Mouse (Mus musculus): ENCODE measurements around the gene Zc3h12d. TPM values are rescaled to one million over a fixed set of nuclear protein-coding genes. Genes with fewer than 3 reads are reported as not detected.

Gene Zc3h12d
- polyA plus RNA-seq, 1 experiment from 2014 or later = 0.11 TPM

DNA sequence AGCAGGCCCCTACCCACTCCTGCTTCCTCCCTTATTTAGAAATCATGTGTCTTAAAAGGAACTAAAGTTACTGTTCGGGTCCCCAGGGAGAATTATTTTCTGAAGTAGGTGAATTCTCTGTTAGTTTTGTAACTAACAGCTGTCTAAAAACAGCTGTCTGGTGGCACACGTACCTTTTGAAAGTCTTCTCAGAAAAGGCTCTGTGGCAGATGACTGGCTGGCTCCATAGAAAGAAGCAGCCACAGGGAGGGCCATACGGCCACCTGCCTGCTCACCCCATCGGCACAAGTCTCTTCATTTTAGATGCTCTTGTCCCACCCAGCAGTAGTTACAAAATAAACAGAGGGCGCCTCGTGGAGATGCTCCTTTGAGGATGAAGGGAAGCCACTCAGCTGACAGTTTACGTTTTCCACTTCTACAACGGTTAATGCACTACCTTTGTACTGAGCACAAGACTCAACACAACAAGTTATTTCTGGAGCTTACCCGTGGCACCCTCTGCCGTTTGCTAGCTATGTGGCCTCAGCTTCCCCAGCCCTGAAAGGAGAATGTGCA lies 2.5 kb downstream of the Zc3h12d start:
- H3K9me3 ChIP-seq (ENCODE audit: control insufficient read depth, low read length) = no peaks in the 10 kb centered on the region
- ATAC-seq (ENCODE audit: low read depth) (no peak), DNase-seq (ENCODE audit: low spot score) (no peak)
- no peak overlapping the region for H3K4me2 ChIP-seq (ENCODE audit: low read depth, low read length)
- H3K36me3 ChIP-seq (ENCODE audit: control insufficient read depth, insufficient read depth, low read length) = no peaks in the 10 kb centered on the region
- H3K4me1 ChIP-seq (ENCODE audit: control insufficient read depth, insufficient read depth, low read length) = peaks cover 8% of the 10 kb centered on the region; the same call in 1 of the 2 replicates
- no peak overlapping the region for H3K9ac ChIP-seq (ENCODE audit: low read depth, low read length)
- H3K27ac ChIP-seq (replicated peaks; ENCODE audit: low read depth, low read length) = no peak overlapping the region
- no peak overlapping the region for H3K4me3 ChIP-seq (ENCODE audit: low read depth, low read length)
- 66% methylated on average over 10 of the region's 10 CpGs for WGBS
- H3K27me3 ChIP-seq (replicated peaks; ENCODE audit: control insufficient read depth, insufficient read depth, low read length) = no peaks in the 10 kb centered on the region

DNA sequence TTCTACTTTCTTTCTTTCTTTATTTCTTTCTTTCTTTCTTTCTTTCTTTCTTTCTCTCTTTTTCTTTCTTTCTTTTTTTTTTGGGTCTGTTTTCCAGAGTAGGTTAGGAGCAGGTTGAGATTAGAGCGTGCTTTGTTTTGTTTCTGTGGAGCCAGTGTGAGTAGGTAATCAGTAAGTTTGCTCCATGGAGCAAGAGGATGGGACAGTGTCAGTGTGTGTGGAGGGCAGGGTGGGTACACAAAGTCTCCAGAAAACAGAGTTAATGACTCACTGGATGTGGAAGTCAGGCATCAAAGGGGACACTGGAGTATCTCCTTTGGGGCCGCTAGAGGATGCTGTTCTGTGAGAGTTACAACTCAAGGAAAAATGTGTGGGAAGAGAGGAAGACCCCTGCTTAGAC lies 4.6 kb downstream of the Zc3h12d start:
- Histone ChIP-seq H3K9me3 (ENCODE audit: control insufficient read depth, low read length) (no peaks in the 10 kb centered on the region), H3K4me2 (ENCODE audit: low read depth, low read length) (no peak overlapping the region), H3K9ac (ENCODE audit: low read depth, low read length) (no peak overlapping the region), H3K27ac (replicated peaks; ENCODE audit: low read depth, low read length) (no peak overlapping the region), H3K4me3 (ENCODE audit: low read depth, low read length) (no peak overlapping the region), H3K4me1 (ENCODE audit: control insufficient read depth, insufficient read depth, low read length) (peaks cover 6% of the 10 kb centered on the region; the same call in 1 of the 2 replicates), H3K27me3 (replicated peaks; ENCODE audit: control insufficient read depth, insufficient read depth, low read length) (no peaks in the 10 kb centered on the region), H3K36me3 (ENCODE audit: control insufficient read depth, insufficient read depth, low read length) (no peaks in the 10 kb centered on the region)
- 76% methylated on average over 2 of the region's 2 CpGs for WGBS
- ATAC-seq (ENCODE audit: low read depth) (no peak), DNase-seq (ENCODE audit: low spot score) (no peak)

DNA sequence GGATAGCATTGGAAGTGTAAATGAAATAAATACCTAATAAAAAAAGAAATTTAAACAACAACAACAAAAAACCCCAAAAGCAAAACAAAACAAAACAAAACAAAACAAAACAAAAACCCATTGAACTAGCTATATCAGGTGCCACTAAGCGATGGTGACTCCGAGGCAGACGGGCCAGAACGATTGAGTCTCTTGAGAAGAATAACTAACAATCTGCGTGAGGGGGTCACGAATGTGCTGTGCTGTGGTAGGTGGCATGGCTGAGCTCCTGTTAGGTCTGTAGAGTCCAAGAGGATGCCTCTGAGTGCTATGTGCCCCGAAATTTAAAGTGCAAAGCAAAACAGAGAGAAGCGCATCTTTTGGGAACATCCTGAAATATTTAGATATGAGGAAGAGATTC lies 5.2 kb downstream of the Zc3h12d start:
- peaks cover under 1% of the 10 kb centered on the region; the same call in 1 of the 2 replicates for H3K4me1 ChIP-seq (ENCODE audit: control insufficient read depth, insufficient read depth, low read length)
- H3K27ac ChIP-seq (replicated peaks; ENCODE audit: low read depth, low read length) = no peak overlapping the region
- no peak overlapping the region for H3K9ac ChIP-seq (ENCODE audit: low read depth, low read length)
- H3K4me3 ChIP-seq (ENCODE audit: low read depth, low read length) = no peak overlapping the region
- no peaks in the 10 kb centered on the region for H3K9me3 ChIP-seq (ENCODE audit: control insufficient read depth, low read length)
- H3K4me2 ChIP-seq (ENCODE audit: low read depth, low read length) = no peak overlapping the region
- DNase-seq (ENCODE audit: low spot score) (no peak), ATAC-seq (ENCODE audit: low read depth) (no peak)
- 88% methylated on average over 8 of the region's 8 CpGs for WGBS
- no peaks in the 10 kb centered on the region for H3K27me3 ChIP-seq (replicated peaks; ENCODE audit: control insufficient read depth, insufficient read depth, low read length)
- no peaks in the 10 kb centered on the region for H3K36me3 ChIP-seq (ENCODE audit: control insufficient read depth, insufficient read depth, low read length)

DNA sequence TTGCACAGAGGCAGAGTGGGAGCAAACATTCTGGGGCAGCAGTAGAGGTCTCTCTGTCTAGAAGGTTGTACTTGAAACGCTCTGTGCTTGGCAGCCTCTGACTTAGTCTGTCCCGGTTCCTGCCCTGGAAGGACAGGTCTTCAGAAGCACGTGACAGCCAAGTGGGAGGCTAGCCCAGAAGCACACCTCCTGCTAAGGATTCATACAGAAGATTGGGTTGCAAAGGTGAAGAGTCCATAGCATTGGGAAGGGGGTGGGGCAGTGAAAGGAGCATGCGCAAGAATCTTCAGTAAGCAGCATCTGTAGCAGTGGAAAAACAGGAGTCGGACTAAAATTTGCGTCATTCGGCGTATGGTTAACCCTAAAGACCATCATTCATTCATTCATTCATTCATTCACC lies 5.8 kb downstream of the Zc3h12d start:
- Histone ChIP-seq H3K9ac (ENCODE audit: low read depth, low read length) (no peak overlapping the region), H3K4me3 (ENCODE audit: low read depth, low read length) (no peak overlapping the region), H3K27me3 (replicated peaks; ENCODE audit: control insufficient read depth, insufficient read depth, low read length) (no peaks in the 10 kb centered on the region), H3K36me3 (ENCODE audit: control insufficient read depth, insufficient read depth, low read length) (no peaks in the 10 kb centered on the region), H3K4me2 (ENCODE audit: low read depth, low read length) (no peak overlapping the region), H3K4me1 (ENCODE audit: control insufficient read depth, insufficient read depth, low read length) (no peaks in the 10 kb centered on the region), H3K9me3 (ENCODE audit: control insufficient read depth, low read length) (no peaks in the 10 kb centered on the region), H3K27ac (replicated peaks; ENCODE audit: low read depth, low read length) (no peak overlapping the region)
- DNase-seq (ENCODE audit: low spot score) (no peak), ATAC-seq (ENCODE audit: low read depth) (peak; percentile 23; the same call in 1 of the 2 replicates)
- WGBS = 80% methylated on average over 8 of the region's 8 CpGs

DNA sequence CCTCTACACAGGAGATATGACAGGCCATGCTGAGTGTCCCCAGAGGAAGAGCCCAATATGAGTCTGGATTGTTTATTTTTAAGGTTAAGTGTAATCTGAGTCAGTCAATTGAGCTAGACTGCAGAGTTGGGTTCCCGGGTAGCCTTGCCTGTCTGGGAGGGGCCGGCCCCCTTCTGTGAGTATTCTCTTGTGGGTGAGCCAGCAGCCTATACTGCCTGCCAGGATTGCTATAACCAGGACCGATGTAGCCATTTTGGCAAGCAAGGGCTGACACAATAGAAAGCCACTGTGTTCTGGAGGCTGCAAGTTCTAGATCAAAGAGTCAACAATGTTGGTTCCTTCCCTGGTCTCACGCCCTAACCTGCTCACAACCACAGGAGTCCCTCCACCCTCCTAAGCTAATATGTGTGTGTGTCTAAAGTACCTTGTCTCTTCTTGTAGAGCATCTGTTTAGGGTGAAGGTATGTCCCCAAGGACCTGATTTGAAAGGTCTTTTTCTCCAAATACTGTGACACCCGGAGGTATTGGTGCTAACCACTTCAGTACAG lies 6.7 kb downstream of the Zc3h12d start:
- no peaks in the 10 kb centered on the region for H3K27me3 ChIP-seq (replicated peaks; ENCODE audit: control insufficient read depth, insufficient read depth, low read length)
- H3K27ac ChIP-seq (replicated peaks; ENCODE audit: low read depth, low read length) = no peak overlapping the region
- H3K4me3 ChIP-seq (ENCODE audit: low read depth, low read length) = no peak overlapping the region
- no peak overlapping the region for H3K9ac ChIP-seq (ENCODE audit: low read depth, low read length)
- no peaks in the 10 kb centered on the region for H3K9me3 ChIP-seq (ENCODE audit: control insufficient read depth, low read length)
- WGBS = 71% methylated on average over 5 of the region's 5 CpGs
- ATAC-seq (ENCODE audit: low read depth) (peak; percentile 48; the same call in 1 of the 2 replicates), DNase-seq (ENCODE audit: low spot score) (no peak)
- H3K4me1 ChIP-seq (ENCODE audit: control insufficient read depth, insufficient read depth, low read length) = no peaks in the 10 kb centered on the region
- no peaks in the 10 kb centered on the region for H3K36me3 ChIP-seq (ENCODE audit: control insufficient read depth, insufficient read depth, low read length)
- no peak overlapping the region for H3K4me2 ChIP-seq (ENCODE audit: low read depth, low read length)

DNA sequence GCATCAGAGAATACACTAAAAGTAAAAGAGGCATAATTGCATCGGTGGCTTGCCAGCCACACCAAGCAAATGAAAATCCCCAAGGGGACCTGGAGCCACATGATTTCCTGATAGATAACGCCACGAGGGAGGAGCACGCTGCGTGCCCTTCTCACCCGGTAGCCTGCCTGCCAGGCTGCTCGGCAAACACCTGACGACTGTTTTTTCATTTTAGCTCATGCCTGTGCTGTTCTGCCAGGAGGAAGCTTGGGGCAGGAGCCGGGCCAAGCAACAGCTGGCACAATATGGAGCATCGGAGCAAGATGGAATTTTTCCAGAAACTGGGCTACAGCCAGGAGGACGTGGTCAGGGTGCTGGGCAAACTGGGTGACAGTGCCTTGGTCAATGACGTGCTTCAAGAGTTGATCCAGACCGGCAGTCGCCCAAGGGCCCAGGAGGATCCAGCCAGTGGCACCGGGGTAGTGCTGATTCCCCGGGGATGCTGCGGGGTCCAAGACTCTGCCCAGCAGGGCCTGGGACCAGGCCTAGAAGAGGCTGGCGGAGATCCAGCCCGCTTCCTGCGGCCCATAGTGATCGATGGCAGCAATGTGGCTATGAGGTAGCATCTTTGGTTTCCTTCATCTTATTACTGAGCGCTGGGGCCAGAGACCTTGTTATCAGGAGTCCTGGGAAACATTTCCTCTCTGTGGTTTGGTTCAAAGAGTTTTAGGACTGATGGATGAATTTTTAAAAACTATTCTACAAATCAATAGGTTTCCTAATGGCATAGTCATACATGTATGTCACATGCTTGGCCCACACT lies 7.5 kb downstream of the Zc3h12d start:
- Histone ChIP-seq H3K4me1 (ENCODE audit: control insufficient read depth, insufficient read depth, low read length) (no peaks in the 10 kb centered on the region), H3K9me3 (ENCODE audit: control insufficient read depth, low read length) (no peaks in the 10 kb centered on the region), H3K36me3 (ENCODE audit: control insufficient read depth, insufficient read depth, low read length) (no peaks in the 10 kb centered on the region), H3K27ac (replicated peaks; ENCODE audit: low read depth, low read length) (no peak overlapping the region), H3K27me3 (replicated peaks; ENCODE audit: control insufficient read depth, insufficient read depth, low read length) (no peaks in the 10 kb centered on the region), H3K4me2 (ENCODE audit: low read depth, low read length) (no peak overlapping the region), H3K4me3 (ENCODE audit: low read depth, low read length) (no peak overlapping the region), H3K9ac (ENCODE audit: low read depth, low read length) (no peak overlapping the region)
- ATAC-seq (ENCODE audit: low read depth) (0 out of 2 replicates have a peak, but pooled peaks have one; percentile 14), DNase-seq (ENCODE audit: low spot score) (peak; percentile 33)
- WGBS = 84% methylated on average over 22 of the region's 22 CpGs

DNA sequence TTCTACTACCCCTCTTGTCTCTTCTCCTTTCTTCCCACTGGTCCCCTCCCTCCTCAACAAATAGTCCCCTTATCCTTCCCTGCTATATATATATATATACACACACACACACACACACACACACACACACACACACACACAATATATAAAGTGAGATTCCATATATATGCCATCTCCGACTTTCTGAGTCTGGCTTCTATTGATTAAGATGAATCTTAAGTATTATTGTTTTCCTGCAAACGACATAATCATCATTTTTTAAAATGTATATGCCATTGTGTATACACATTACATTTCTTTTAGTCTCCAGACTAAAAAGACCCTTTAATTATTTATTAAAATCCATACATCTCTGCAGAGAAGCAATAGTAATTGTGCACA lies 8.1 kb downstream of the Zc3h12d start:
- WGBS = 84% methylated on average over 2 of the region's 2 CpGs

DNA sequence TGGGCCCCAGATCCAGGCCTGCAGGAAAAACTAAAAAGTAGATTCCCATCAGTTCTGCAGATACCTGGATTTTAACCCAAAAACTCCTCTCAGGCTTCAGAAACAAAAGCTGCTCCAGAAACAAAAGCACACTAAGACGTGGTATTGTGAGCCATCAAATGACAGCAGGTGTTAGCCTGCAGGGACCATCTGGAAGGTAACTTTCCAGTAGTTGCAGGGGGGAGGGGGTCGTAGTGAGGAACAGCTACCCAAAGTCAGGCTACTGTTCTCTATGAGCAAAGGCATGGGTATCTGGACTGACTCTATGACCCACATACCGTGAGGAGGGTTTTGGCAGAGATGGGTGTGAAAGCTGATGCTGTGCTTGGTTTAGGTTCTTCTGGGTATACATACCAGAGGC lies 8.5 kb downstream of the Zc3h12d start:
- H3K27ac ChIP-seq (replicated peaks; ENCODE audit: low read depth, low read length) = no peak overlapping the region
- H3K36me3 ChIP-seq (ENCODE audit: control insufficient read depth, insufficient read depth, low read length) = no peaks in the 10 kb centered on the region
- H3K9ac ChIP-seq (ENCODE audit: low read depth, low read length) = no peak overlapping the region
- DNase-seq (ENCODE audit: low spot score) (no peak), ATAC-seq (ENCODE audit: low read depth) (no peak)
- no peak overlapping the region for H3K4me3 ChIP-seq (ENCODE audit: low read depth, low read length)
- H3K4me2 ChIP-seq (ENCODE audit: low read depth, low read length) = no peak overlapping the region
- no peaks in the 10 kb centered on the region for H3K27me3 ChIP-seq (replicated peaks; ENCODE audit: control insufficient read depth, insufficient read depth, low read length)
- no peaks in the 10 kb centered on the region for H3K9me3 ChIP-seq (ENCODE audit: control insufficient read depth, low read length)
- WGBS = 52% methylated on average over 3 of the region's 3 CpGs
- no peaks in the 10 kb centered on the region for H3K4me1 ChIP-seq (ENCODE audit: control insufficient read depth, insufficient read depth, low read length)

More for the DNA sequence above, 8.1 kb downstream of the Zc3h12d start:
- H3K4me1 ChIP-seq (ENCODE audit: control insufficient read depth, insufficient read depth, low read length) = no peaks in the 10 kb centered on the region
- no peak overlapping the region for H3K4me2 ChIP-seq (ENCODE audit: low read depth, low read length)
- H3K9me3 ChIP-seq (ENCODE audit: control insufficient read depth, low read length) = no peaks in the 10 kb centered on the region
- H3K27me3 ChIP-seq (replicated peaks; ENCODE audit: control insufficient read depth, insufficient read depth, low read length) = no peaks in the 10 kb centered on the region
- no peak overlapping the region for H3K9ac ChIP-seq (ENCODE audit: low read depth, low read length)
- no peaks in the 10 kb centered on the region for H3K36me3 ChIP-seq (ENCODE audit: control insufficient read depth, insufficient read depth, low read length)
- no peak for ATAC-seq (ENCODE audit: low read depth)
- H3K4me3 ChIP-seq (ENCODE audit: low read depth, low read length) = no peak overlapping the region
- no peak overlapping the region for H3K27ac ChIP-seq (replicated peaks; ENCODE audit: low read depth, low read length)
- DNase-seq (ENCODE audit: low spot score) = no peak
